In genomic region chr1:181856329-181856728, GRCm38 (mm10) we compare ENCODE assay signal across 27 mouse cellular contexts.
"Had no signal": no experiment of that assay in that cellular context is flagged by ENCODE, and none has a peak within 500 bp of the region (broad histone marks: within the 10 kb centered on the region; RNA-seq: fewer than 3 reads in every experiment).

No protein-coding gene starts in this region.

- H3K4me2 ChIP-seq: embryonic facial prominence, embryonic 12.5 days; embryonic facial prominence, embryonic 13.5 days; embryonic facial prominence, embryonic 15.5 days; forebrain, embryonic 13.5 days; forebrain, embryonic 15.5 days had no signal

- DNase-seq: cerebellum, adult 2 months; cerebellum, adult 8-10 months; cerebellum, adult 9-10 months; cerebellum, adult 9-11 months; cerebellum, postnatal 10 days; cerebellum, postnatal 14 days; cerebellum, postnatal 25 days; cerebellum, postnatal 36 days; embryo, embryonic 11 days; forebrain, postnatal 0 days; gastrocnemius, adult 2 months; gastrocnemius, postnatal 10 days; gastrocnemius, postnatal 14 days; gastrocnemius, postnatal 25 days; gastrocnemius, postnatal 36 days; heart, adult 18-20 months; heart, adult 2 months had no signal

- H3K36me3 ChIP-seq: embryonic facial prominence, embryonic 10.5 days; embryonic facial prominence, embryonic 12.5 days; embryonic facial prominence, embryonic 13.5 days; embryonic facial prominence, embryonic 15.5 days; forebrain, embryonic 10.5 days; forebrain, embryonic 15.5 days had no signal

- H3K9me3 ChIP-seq: embryonic facial prominence, embryonic 10.5 days; embryonic facial prominence, embryonic 12.5 days; embryonic facial prominence, embryonic 13.5 days; embryonic facial prominence, embryonic 15.5 days; forebrain, embryonic 10.5 days; forebrain, embryonic 13.5 days had no signal

- H3K27me3 ChIP-seq: embryonic facial prominence, embryonic 12.5 days; embryonic facial prominence, embryonic 13.5 days; embryonic facial prominence, embryonic 15.5 days; forebrain, embryonic 13.5 days; forebrain, embryonic 15.5 days had no signal

- H3K4me3 ChIP-seq: embryonic facial prominence, embryonic 10.5 days; embryonic facial prominence, embryonic 12.5 days; embryonic facial prominence, embryonic 13.5 days; embryonic facial prominence, embryonic 15.5 days; erythroblast, embryonic 14.5 days; forebrain, embryonic 10.5 days; forebrain, embryonic 13.5 days; forebrain, embryonic 15.5 days; gastrocnemius, adult 2 months; heart, adult 2 months had no signal

- ATAC-seq: forebrain, embryonic 13.5 days; forebrain, embryonic 14.5 days; forebrain, embryonic 15.5 days; forebrain, embryonic 16.5 days; forebrain, postnatal 0 days had no signal

- H3K4me1 ChIP-seq: forebrain, embryonic 15.5 days had no signal

- H3K9ac ChIP-seq: embryonic facial prominence, embryonic 12.5 days; embryonic facial prominence, embryonic 13.5 days; embryonic facial prominence, embryonic 15.5 days; forebrain, embryonic 13.5 days; forebrain, embryonic 15.5 days; forebrain, postnatal 0 days had no signal

- H3K27ac ChIP-seq: embryonic facial prominence, embryonic 10.5 days; embryonic facial prominence, embryonic 12.5 days; embryonic facial prominence, embryonic 13.5 days; embryonic facial prominence, embryonic 15.5 days; forebrain, embryonic 10.5 days; forebrain, embryonic 13.5 days; forebrain, embryonic 15.5 days; gastrocnemius, adult 2 months; heart, adult 2 months had no signal
